Mouse (Mus musculus): ENCODE results near the gene Myt1l. TPM values are rescaled to one million over a fixed set of nuclear protein-coding genes. Genes with fewer than 3 reads are reported as not detected.

The Myt1l gene
- polyA plus RNA-seq, 1 experiment from 2014 or later = 5.1 TPM

- WGBS = 68% methylated on average over 1 of the region's 1 CpGs
- Histone ChIP-seq H3K27ac (ENCODE audit: low read length) (no peak overlapping the region), H3K9ac (replicated peaks; ENCODE audit: low read depth, low read length) (no peak overlapping the region), H3K27me3 (ENCODE audit: control insufficient read depth, insufficient read depth, low read length) (no peaks in the 10 kb centered on the region), H3K4me2 (replicated peaks; ENCODE audit: low read depth, low read length) (no peak overlapping the region), H3K36me3 (ENCODE audit: control insufficient read depth, insufficient read depth, low read length) (no peaks in the 10 kb centered on the region), H3K4me3 (ENCODE audit: low read depth, low read length) (no peak overlapping the region), H3K9me3 (ENCODE audit: control insufficient read depth, low read depth, low read length) (no peaks in the 10 kb centered on the region), H3K4me1 (ENCODE audit: control insufficient read depth, insufficient read depth, low read length) (no peaks in the 10 kb centered on the region)
- no peak for ATAC-seq (ENCODE audit: insufficient number of reproducible peaks, insufficient read depth, low FRiP score, low read depth)
These were observed 345.1 kb downstream of the Myt1l start for GRCm38 (mm10) chr12:29873281-29873772.

GRCm38 (mm10) chr12:29877977-29878376 is 349.8 kb downstream of the Myt1l start:
- Histone ChIP-seq H3K27me3 (ENCODE audit: control insufficient read depth, insufficient read depth, low read length) (no peaks in the 10 kb centered on the region), H3K27ac (ENCODE audit: low read length) (no peak overlapping the region), H3K4me2 (replicated peaks; ENCODE audit: low read depth, low read length) (no peak overlapping the region), H3K9ac (replicated peaks; ENCODE audit: low read depth, low read length) (no peak overlapping the region), H3K4me1 (ENCODE audit: control insufficient read depth, insufficient read depth, low read length) (no peaks in the 10 kb centered on the region), H3K36me3 (ENCODE audit: control insufficient read depth, insufficient read depth, low read length) (no peaks in the 10 kb centered on the region), H3K9me3 (ENCODE audit: control insufficient read depth, low read depth, low read length) (no peaks in the 10 kb centered on the region), H3K4me3 (ENCODE audit: low read depth, low read length) (no peak overlapping the region)
- 83% methylated on average over 10 of the region's 10 CpGs for WGBS
- ATAC-seq (ENCODE audit: insufficient number of reproducible peaks, insufficient read depth, low FRiP score, low read depth) = no peak

GRCm38 (mm10) chr12:29882871-29883617 is 354.9 kb downstream of the Myt1l start:
- no peaks in the 10 kb centered on the region for H3K4me1 ChIP-seq (ENCODE audit: control insufficient read depth, insufficient read depth, low read length)
- no peak; the same call in 1 of the 2 replicates for ATAC-seq (ENCODE audit: insufficient number of reproducible peaks, insufficient read depth, low FRiP score, low read depth)
- 25% methylated on average over 9 of the region's 9 CpGs for WGBS

GRCm38 (mm10) chr12:29884376-29884775 is 356.2 kb downstream of the Myt1l start:
- Histone ChIP-seq H3K9me3 (ENCODE audit: control insufficient read depth, low read depth, low read length) (no peaks in the 10 kb centered on the region), H3K4me2 (replicated peaks; ENCODE audit: low read depth, low read length) (no peak overlapping the region), H3K9ac (replicated peaks; ENCODE audit: low read depth, low read length) (no peak overlapping the region), H3K4me3 (ENCODE audit: low read depth, low read length) (no peak overlapping the region), H3K4me1 (ENCODE audit: control insufficient read depth, insufficient read depth, low read length) (no peaks in the 10 kb centered on the region), H3K27ac (ENCODE audit: low read length) (no peak overlapping the region), H3K27me3 (ENCODE audit: control insufficient read depth, insufficient read depth, low read length) (no peaks in the 10 kb centered on the region), H3K36me3 (ENCODE audit: control insufficient read depth, insufficient read depth, low read length) (no peaks in the 10 kb centered on the region)
- ATAC-seq (ENCODE audit: insufficient number of reproducible peaks, insufficient read depth, low FRiP score, low read depth) = no peak
- WGBS = 78% methylated on average over 5 of the region's 5 CpGs

More at GRCm38 (mm10) chr12:29882871-29883617, 354.9 kb downstream of the Myt1l start:
- Histone ChIP-seq H3K27me3 (ENCODE audit: control insufficient read depth, insufficient read depth, low read length) (no peaks in the 10 kb centered on the region), H3K9me3 (ENCODE audit: control insufficient read depth, low read depth, low read length) (no peaks in the 10 kb centered on the region), H3K36me3 (ENCODE audit: control insufficient read depth, insufficient read depth, low read length) (no peaks in the 10 kb centered on the region), H3K27ac (ENCODE audit: low read length) (no peak overlapping the region), H3K9ac (replicated peaks; ENCODE audit: low read depth, low read length) (no peak overlapping the region), H3K4me2 (replicated peaks; ENCODE audit: low read depth, low read length) (no peak overlapping the region), H3K4me3 (ENCODE audit: low read depth, low read length) (no peak overlapping the region)

GRCm38 (mm10) chr12:29894669-29895068 is 366.5 kb downstream of the Myt1l start:
- no peak overlapping the region for H3K27ac ChIP-seq (ENCODE audit: low read length)
- no peak overlapping the region for H3K9ac ChIP-seq (replicated peaks; ENCODE audit: low read depth, low read length)
- no peak overlapping the region for H3K4me3 ChIP-seq (ENCODE audit: low read depth, low read length)
- H3K36me3 ChIP-seq (ENCODE audit: control insufficient read depth, insufficient read depth, low read length) = no peaks in the 10 kb centered on the region
- no peaks in the 10 kb centered on the region for H3K4me1 ChIP-seq (ENCODE audit: control insufficient read depth, insufficient read depth, low read length)
- no peak for ATAC-seq (ENCODE audit: insufficient number of reproducible peaks, insufficient read depth, low FRiP score, low read depth)
- H3K4me2 ChIP-seq (replicated peaks; ENCODE audit: low read depth, low read length) = no peak overlapping the region
- no peaks in the 10 kb centered on the region for H3K9me3 ChIP-seq (ENCODE audit: control insufficient read depth, low read depth, low read length)
- WGBS = 9% methylated on average over 3 of the region's 3 CpGs
- no peaks in the 10 kb centered on the region for H3K27me3 ChIP-seq (ENCODE audit: control insufficient read depth, insufficient read depth, low read length)

- no peak overlapping the region for H3K4me2 ChIP-seq (replicated peaks; ENCODE audit: low read depth, low read length)
- no peaks in the 10 kb centered on the region for H3K9me3 ChIP-seq (ENCODE audit: control insufficient read depth, low read depth, low read length)
- H3K9ac ChIP-seq (replicated peaks; ENCODE audit: low read depth, low read length) = no peak overlapping the region
- 76% methylated on average over 3 of the region's 3 CpGs for WGBS
- no peaks in the 10 kb centered on the region for H3K36me3 ChIP-seq (ENCODE audit: control insufficient read depth, insufficient read depth, low read length)
- H3K4me1 ChIP-seq (ENCODE audit: control insufficient read depth, insufficient read depth, low read length) = no peaks in the 10 kb centered on the region
- H3K27me3 ChIP-seq (ENCODE audit: control insufficient read depth, insufficient read depth, low read length) = no peaks in the 10 kb centered on the region
- H3K27ac ChIP-seq (ENCODE audit: low read length) = no peak overlapping the region
- ATAC-seq (ENCODE audit: insufficient number of reproducible peaks, insufficient read depth, low FRiP score, low read depth) = no peak
- no peak overlapping the region for H3K4me3 ChIP-seq (ENCODE audit: low read depth, low read length)
These were observed 369.4 kb downstream of the Myt1l start for GRCm38 (mm10) chr12:29897533-29898085.

GRCm38 (mm10) chr12:29904101-29904874 is 376.1 kb downstream of the Myt1l start:
- Histone ChIP-seq H3K4me1 (ENCODE audit: control insufficient read depth, insufficient read depth, low read length) (no peaks in the 10 kb centered on the region), H3K9me3 (ENCODE audit: control insufficient read depth, low read depth, low read length) (no peaks in the 10 kb centered on the region), H3K27ac (ENCODE audit: low read length) (no peak overlapping the region), H3K36me3 (ENCODE audit: control insufficient read depth, insufficient read depth, low read length) (no peaks in the 10 kb centered on the region), H3K4me3 (ENCODE audit: low read depth, low read length) (no peak overlapping the region), H3K4me2 (replicated peaks; ENCODE audit: low read depth, low read length) (no peak overlapping the region), H3K27me3 (ENCODE audit: control insufficient read depth, insufficient read depth, low read length) (no peaks in the 10 kb centered on the region), H3K9ac (replicated peaks; ENCODE audit: low read depth, low read length) (no peak overlapping the region)
- no peak for ATAC-seq (ENCODE audit: insufficient number of reproducible peaks, insufficient read depth, low FRiP score, low read depth)
- WGBS = 58% methylated on average over 4 of the region's 4 CpGs

- ATAC-seq (ENCODE audit: insufficient number of reproducible peaks, insufficient read depth, low FRiP score, low read depth) = peak; percentile 83; the same call in 1 of the 2 replicates
- Histone ChIP-seq H3K27ac (ENCODE audit: low read length) (no peak overlapping the region), H3K4me2 (replicated peaks; ENCODE audit: low read depth, low read length) (no peak overlapping the region), H3K36me3 (ENCODE audit: control insufficient read depth, insufficient read depth, low read length) (no peaks in the 10 kb centered on the region), H3K9ac (replicated peaks; ENCODE audit: low read depth, low read length) (no peak overlapping the region), H3K4me1 (ENCODE audit: control insufficient read depth, insufficient read depth, low read length) (no peaks in the 10 kb centered on the region), H3K4me3 (ENCODE audit: low read depth, low read length) (no peak overlapping the region), H3K9me3 (ENCODE audit: control insufficient read depth, low read depth, low read length) (no peaks in the 10 kb centered on the region), H3K27me3 (ENCODE audit: control insufficient read depth, insufficient read depth, low read length) (no peaks in the 10 kb centered on the region)
- WGBS = 37% methylated on average over 2 of the region's 2 CpGs
These were observed 378.9 kb downstream of the Myt1l start for GRCm38 (mm10) chr12:29907056-29907455.

Data from stomach, embryonic 14.5 days (tissue).